Mouse (Mus musculus) liver, postnatal 0 days (tissue): ENCODE measurements around the gene Foxo6.

Source experiments
- CTCF ChIP-seq: sonication (generic); IDR thresholded peaks from 2 replicates; pipeline ENCODE4 v1.5.1; 2016; ENCODE audit warnings: antibody characterized with exemption, low read depth
- EP300 ChIP-seq: IDR thresholded peaks from 2 replicates; pipeline ENCODE4 v1.6.1; 2016; ENCODE audit warnings: antibody characterized with exemption, low read depth, mild to moderate bottlenecking

DNA sequence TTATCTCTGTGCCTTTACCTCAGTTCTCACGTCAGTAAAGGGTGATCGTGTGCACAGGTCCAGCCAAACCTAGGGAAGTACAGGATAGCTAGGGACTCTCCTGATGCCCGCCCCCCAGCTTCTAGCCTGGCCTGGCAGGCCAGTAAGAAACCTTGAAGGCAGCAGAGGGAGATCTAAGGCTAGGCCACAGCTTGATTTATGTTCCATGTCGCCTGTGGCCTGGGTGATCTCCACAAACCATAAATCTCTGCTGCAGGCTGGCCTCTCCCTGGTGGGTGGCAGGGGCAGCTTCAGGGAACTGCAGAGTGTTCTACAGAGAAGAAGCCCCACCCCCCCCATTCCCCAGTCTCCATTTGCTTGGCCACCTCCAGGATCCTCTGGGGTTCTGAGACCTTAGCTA, 55.2 kb downstream of the Foxo6 start:
- TF ChIP-seq CTCF: no peak
- no peak for TF ChIP-seq EP300
